Mouse (Mus musculus) embryonic facial prominence, embryonic 11.5 days (tissue): Measurements from ENCODE around the gene Peak1. TPM values are rescaled to one million over a fixed set of nuclear protein-coding genes. Genes with fewer than 3 reads are reported as not detected.

Source experiments
- ATAC-seq: fragments of 200-750 bp; cut with Nextera tagmentation; replicated peaks from 2 replicates; pipeline ENCODE4 v1.8.0; 2017; ENCODE audit warnings: low read depth; ENCODE audit not compliant: insufficient number of reproducible peaks, low FRiP score, low TSS enrichment
- DNase-seq: peaks from one replicate; pipeline ENCODE4 v3.0.0-alpha.2; 2015; ENCODE audit warnings: low spot score
- H3K27ac ChIP-seq: fragments of 300-500 bp; sonication (generic); replicated peaks from 2 replicates; pipeline ENCODE4 v1.5.1; 2014; ENCODE audit warnings: mild to moderate bottlenecking, low read depth, low read length, control low read depth
- H3K27me3 ChIP-seq: fragments of 300-500 bp; sonication (generic); 2 replicates; pipeline ENCODE4 v1.6.1; 2014; ENCODE audit warnings: mild to moderate bottlenecking, low read length, moderate library complexity, mixed read lengths; ENCODE audit not compliant: control insufficient read depth, insufficient read depth
- H3K36me3 ChIP-seq: fragments of 300-500 bp; sonication (generic); replicated peaks from 2 replicates; pipeline ENCODE4 v1.6.1; 2014; ENCODE audit warnings: low read depth, mild to moderate bottlenecking, low read length, moderate library complexity, mixed read lengths; ENCODE audit not compliant: control insufficient read depth, insufficient read depth
- H3K4me1 ChIP-seq: fragments of 300-500 bp; sonication (generic); 2 replicates; pipeline ENCODE4 v1.6.1; 2014; ENCODE audit warnings: low read length, mixed read lengths; ENCODE audit not compliant: control insufficient read depth, insufficient read depth
- H3K4me2 ChIP-seq: fragments of 300-500 bp; sonication (generic); 2 replicates; pipeline ENCODE4 v1.6.1; 2014; ENCODE audit warnings: low read depth, mild to moderate bottlenecking, control low read depth, low read length, moderate library complexity
- H3K4me3 ChIP-seq: fragments of 300-500 bp; sonication (generic); 2 replicates; pipeline ENCODE4 v1.5.1; 2014; ENCODE audit warnings: low read depth, low read length, control low read depth
- H3K9ac ChIP-seq: fragments of 300-500 bp; sonication (generic); replicated peaks from 2 replicates; pipeline ENCODE4 v1.6.1; 2014; ENCODE audit warnings: mild to moderate bottlenecking, control low read depth, low read length
- H3K9me3 ChIP-seq: fragments of 300-500 bp; sonication (generic); replicated peaks from 2 replicates; pipeline ENCODE4 v1.6.1; 2016; ENCODE audit warnings: mild to moderate bottlenecking, low read length, inconsistent platforms, mixed read lengths; ENCODE audit not compliant: control insufficient read depth
- WGBS: fragments of 180-500 bp; shearing (Covaris S2); extraction: QIAGEN DNeasy Blood & Tissue Kit; methylation state at CpG from one replicate; pipeline ENCODE4 v1.1.7; 2014; 5-methylcytosine and 5-hydroxymethylcytosine counted together
- polyA plus RNA-seq: library from polyadenylated mRNA; unstranded; fragments of >200 nt; fragmentation: Nextera tagmentation; extraction: Ambion mirVana; gene quantifications from 2 replicates; pipeline ENCODE4 v1.2.1, GENCODE M21; 2014

The Peak1 gene
- polyA plus RNA-seq, 1 experiment from 2014 or later, result 8.8 TPM

GRCm38 (mm10) chr9:56409928-56410327 is 7.9 kb downstream of the Peak1 start:
- Histone ChIP-seq H3K36me3 (no peaks in the 10 kb centered on the region), H3K4me3 (no peak overlapping the region), H3K4me1 (no peaks in the 10 kb centered on the region), H3K27me3 (no peaks in the 10 kb centered on the region), H3K4me2 (no peak overlapping the region), H3K27ac (no peak overlapping the region), H3K9me3 (no peaks in the 10 kb centered on the region), H3K9ac (no peak overlapping the region)
- ATAC-seq (no peak), DNase-seq (no peak)
- 90% methylated on average over 2 of the region's 2 CpGs for WGBS

GRCm38 (mm10) chr9:56404619-56405018 is 13.2 kb downstream of the Peak1 start:
- Histone ChIP-seq H3K27ac (no peak overlapping the region), H3K36me3 (no peaks in the 10 kb centered on the region), H3K4me1 (no peaks in the 10 kb centered on the region), H3K9me3 (no peaks in the 10 kb centered on the region), H3K9ac (no peak overlapping the region), H3K4me3 (no peak overlapping the region), H3K4me2 (no peak overlapping the region), H3K27me3 (no peaks in the 10 kb centered on the region)
- ATAC-seq (no peak), DNase-seq (no peak)
- 87% methylated on average over 4 of the region's 4 CpGs for WGBS

- Histone ChIP-seq H3K4me3 (no peak overlapping the region), H3K4me2 (no peak overlapping the region), H3K27me3 (no peaks in the 10 kb centered on the region), H3K9me3 (no peaks in the 10 kb centered on the region), H3K27ac (no peak overlapping the region), H3K4me1 (no peaks in the 10 kb centered on the region), H3K9ac (no peak overlapping the region), H3K36me3 (no peaks in the 10 kb centered on the region)
- WGBS, result 29% methylated on average over 1 of the region's 1 CpGs
- ATAC-seq (no peak), DNase-seq (no peak)
Observed at GRCm38 (mm10) chr9:56396306-56396705, 21.6 kb downstream of the Peak1 start.

GRCm38 (mm10) chr9:56392857-56393256 is 25.0 kb downstream of the Peak1 start:
- H3K27me3 ChIP-seq, result no peaks in the 10 kb centered on the region
- H3K9me3 ChIP-seq, result no peaks in the 10 kb centered on the region
- ATAC-seq (no peak), DNase-seq (no peak)
- no peaks in the 10 kb centered on the region for H3K36me3 ChIP-seq
- no peak overlapping the region for H3K27ac ChIP-seq
- H3K9ac ChIP-seq, result no peak overlapping the region
- H3K4me1 ChIP-seq, result no peaks in the 10 kb centered on the region
- H3K4me3 ChIP-seq, result no peak overlapping the region
- WGBS, result 89% methylated on average over 3 of the region's 3 CpGs
- H3K4me2 ChIP-seq, result no peak overlapping the region

- H3K9me3 ChIP-seq, result no peaks in the 10 kb centered on the region
- H3K4me1 ChIP-seq, result no peaks in the 10 kb centered on the region
- H3K4me2 ChIP-seq, result no peak overlapping the region
- ATAC-seq (no peak), DNase-seq (no peak)
- H3K36me3 ChIP-seq, result no peaks in the 10 kb centered on the region
- H3K27me3 ChIP-seq, result no peaks in the 10 kb centered on the region
- no peak overlapping the region for H3K27ac ChIP-seq
- no peak overlapping the region for H3K9ac ChIP-seq
- no peak overlapping the region for H3K4me3 ChIP-seq
- 78% methylated on average over 1 of the region's 1 CpGs for WGBS
Observed at GRCm38 (mm10) chr9:56382786-56383185, 35.1 kb downstream of the Peak1 start.

- ATAC-seq (no peak), DNase-seq (no peak)
- no peaks in the 10 kb centered on the region for H3K9me3 ChIP-seq
- H3K4me2 ChIP-seq, result no peak overlapping the region
- H3K9ac ChIP-seq, result no peak overlapping the region
- no peaks in the 10 kb centered on the region for H3K27me3 ChIP-seq
- H3K4me3 ChIP-seq, result no peak overlapping the region
- H3K27ac ChIP-seq, result no peak overlapping the region
- 78% methylated on average over 4 of the region's 4 CpGs for WGBS
- H3K4me1 ChIP-seq, result no peaks in the 10 kb centered on the region
- H3K36me3 ChIP-seq, result no peaks in the 10 kb centered on the region
Observed at GRCm38 (mm10) chr9:56374401-56374800, 43.5 kb downstream of the Peak1 start.

DNA sequence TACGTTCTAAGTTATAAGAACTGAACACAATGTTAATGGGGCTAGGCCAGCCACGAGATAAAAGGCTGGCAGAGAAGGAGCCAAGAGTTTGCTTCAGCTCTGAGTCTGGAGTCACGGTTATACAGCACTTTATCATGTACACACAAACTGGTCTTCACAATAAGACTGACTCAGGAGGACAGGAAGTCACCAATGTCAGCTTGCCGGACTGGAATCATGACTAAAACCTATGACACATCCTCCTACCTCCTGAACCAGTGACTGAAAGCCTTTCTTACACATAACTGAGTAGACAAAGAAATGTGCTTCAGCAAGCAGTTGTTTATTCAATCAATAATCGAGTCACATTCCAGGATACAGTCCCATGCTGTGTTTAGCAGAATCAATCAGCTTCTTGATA is 47.2 kb downstream of the Peak1 start:
- H3K9ac ChIP-seq, result no peak overlapping the region
- H3K4me2 ChIP-seq, result no peak overlapping the region
- no peaks in the 10 kb centered on the region for H3K27me3 ChIP-seq
- WGBS, result 75% methylated on average over 5 of the region's 5 CpGs
- no peak overlapping the region for H3K4me3 ChIP-seq
- no peaks in the 10 kb centered on the region for H3K4me1 ChIP-seq
- no peak overlapping the region for H3K27ac ChIP-seq
- no peak for ATAC-seq
- H3K9me3 ChIP-seq, result no peaks in the 10 kb centered on the region
- H3K36me3 ChIP-seq, result no peaks in the 10 kb centered on the region
- DNase-seq, result no peak

DNA sequence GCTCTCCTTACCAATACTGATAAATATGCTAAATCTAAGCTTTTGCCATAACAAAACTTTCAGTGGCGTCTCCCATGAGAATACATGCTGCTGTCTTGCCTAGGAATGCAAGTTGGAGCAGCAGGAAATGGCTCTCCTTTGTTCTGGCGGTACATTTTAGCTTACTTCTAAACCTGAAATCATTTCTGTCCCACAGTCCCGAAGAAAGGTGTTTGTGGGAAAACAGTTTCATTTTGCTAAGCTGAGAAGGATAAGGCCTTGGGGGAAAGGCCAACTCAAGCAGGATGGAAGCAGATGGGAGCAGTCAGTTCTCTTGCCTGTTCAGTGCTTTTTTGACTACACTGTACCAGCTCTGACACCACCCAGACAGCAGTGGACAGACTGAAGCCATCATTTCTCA is 49.1 kb downstream of the Peak1 start:
- H3K4me3 ChIP-seq, result no peak overlapping the region
- ATAC-seq, result no peak

More for the DNA sequence above, 49.1 kb downstream of the Peak1 start:
- Histone ChIP-seq H3K27me3 (no peaks in the 10 kb centered on the region), H3K4me1 (no peaks in the 10 kb centered on the region), H3K27ac (no peak overlapping the region), H3K4me2 (no peak overlapping the region), H3K9ac (no peak overlapping the region), H3K36me3 (no peaks in the 10 kb centered on the region), H3K9me3 (no peaks in the 10 kb centered on the region)
- WGBS, result 60% methylated on average over 3 of the region's 3 CpGs
- no peak for DNase-seq
